Mouse (Mus musculus) heart, postnatal 4 days (tissue): ENCODE results near the gene Zbtb25. TPM values are rescaled to one million over a fixed set of nuclear protein-coding genes. Genes with fewer than 3 reads are reported as not detected.

Experiments used
- DNase-seq: peaks from one replicate; pipeline ENCODE4 v3.0.0; 2021
- total RNA-seq, 2 experiments: library from RNA; stranded (reverse); gene quantifications; 2 replicates each; pipeline ENCODE4 v1.2.3; 2021

Gene Zbtb25
- total RNA-seq, 2 experiments from 2014 or later = 9.5 to 11.5 TPM

GRCm38 (mm10) chr12:76376649-76377048, 7.2 kb upstream of the Zbtb25 start:
- peak; percentile 27 for DNase-seq

GRCm38 (mm10) chr12:76375506-76375905, 6.1 kb upstream of the Zbtb25 start:
- no peak for DNase-seq

GRCm38 (mm10) chr12:76374911-76375310, 5.5 kb upstream of the Zbtb25 start:
- DNase-seq = no peak

GRCm38 (mm10) chr12:76373991-76374390, 4.6 kb upstream of the Zbtb25 start:
- no peak for DNase-seq

- DNase-seq = no peak
Observed at GRCm38 (mm10) chr12:76372881-76373818, 3.7 kb upstream of the Zbtb25 start.

- no peak for DNase-seq
Observed at GRCm38 (mm10) chr12:76372046-76372445, 2.6 kb upstream of the Zbtb25 start.

- DNase-seq = peak; percentile 87
Observed at GRCm38 (mm10) chr12:76370831-76371571, 1.6 kb upstream of the Zbtb25 start.

GRCm38 (mm10) chr12:76369978-76370830, 802 bp upstream of the Zbtb25 start, which contains the start of gene Zbtb1:
Gene Zbtb1 (plus strand): TSS chr12:76370266.
- DNase-seq = peak; percentile 85

- peak; percentile 69 for DNase-seq
Observed at GRCm38 (mm10) chr12:76368790-76369205, 604 bp downstream of the Zbtb25 start.

GRCm38 (mm10) chr12:76368201-76368789, 1.1 kb downstream of the Zbtb25 start:
- DNase-seq = no peak

GRCm38 (mm10) chr12:76367096-76367995, 2.1 kb downstream of the Zbtb25 start:
- no peak for DNase-seq

- no peak for DNase-seq
Observed at GRCm38 (mm10) chr12:76366276-76366675, 3.1 kb downstream of the Zbtb25 start.

- DNase-seq = no peak
Observed at GRCm38 (mm10) chr12:76362303-76362676, 7.1 kb downstream of the Zbtb25 start.

GRCm38 (mm10) chr12:76361405-76362302, 7.7 kb downstream of the Zbtb25 start:
- DNase-seq = no peak

GRCm38 (mm10) chr12:76360868-76361267, 8.5 kb downstream of the Zbtb25 start:
- DNase-seq = no peak

- DNase-seq = no peak
Observed at GRCm38 (mm10) chr12:76349680-76350220, 19.7 kb downstream of the Zbtb25 start.

- peak; percentile 13 for DNase-seq
Observed at GRCm38 (mm10) chr12:76345759-76346455, 23.5 kb downstream of the Zbtb25 start.

- peak; percentile 76 for DNase-seq
Observed at GRCm38 (mm10) chr12:76341080-76341479, 28.3 kb downstream of the Zbtb25 start.
